Mouse (Mus musculus) splenic B cell, adult 2 months (primary cell): ENCODE measurements at regions not wholly inside any gene's neighbourhood (a gene's known extent, or its start where the extent isn't known, plus 50 kb on each side); places are given as distances from the start of the nearest gene placed in this dataset.

Experiments
- DNase-seq: peaks from one replicate; pipeline ENCODE4 v3.0.0-alpha.2; 2011; ENCODE audit warnings: low read depth, low spot score
- H3K27me3 ChIP-seq: 2 replicates; pipeline ENCODE4 v1.6.1; 2012; ENCODE audit warnings: mild to moderate bottlenecking, low read length, moderate library complexity, mixed read lengths; ENCODE audit not compliant: control insufficient read depth, poor library complexity, insufficient read depth, severe bottlenecking
- H3K36me3 ChIP-seq: 2 replicates; pipeline ENCODE4 v1.6.1; 2012; ENCODE audit warnings: mild to moderate bottlenecking, low read length, moderate library complexity, mixed read lengths; ENCODE audit not compliant: control insufficient read depth, poor library complexity, insufficient read depth, severe bottlenecking

DNA sequence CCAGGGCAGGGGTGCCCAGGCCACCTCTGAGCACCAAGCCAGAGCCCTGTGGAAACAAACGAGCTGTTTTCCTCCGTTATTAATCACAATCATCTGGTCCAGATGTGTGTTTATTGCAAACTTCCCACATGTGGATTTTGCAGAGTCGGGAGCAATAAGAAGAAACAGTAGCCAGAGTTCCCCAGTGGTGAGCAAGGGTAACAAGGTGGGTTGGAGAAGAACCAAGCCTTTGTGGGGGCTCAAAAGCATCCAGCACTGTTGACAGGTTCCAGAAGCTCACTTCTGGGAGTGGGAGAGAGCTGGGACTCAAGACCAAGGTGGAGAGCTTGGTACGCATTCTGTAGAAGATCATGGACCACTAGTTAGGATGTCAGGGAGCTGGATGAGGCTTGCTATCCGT, 63.6 kb downstream of the Hif1an start:
- no peaks in the 10 kb centered on the region for H3K27me3 ChIP-seq
- H3K36me3 ChIP-seq, result no peaks in the 10 kb centered on the region
- no peak for DNase-seq

- Histone ChIP-seq H3K27me3 (no peaks in the 10 kb centered on the region), H3K36me3 (no peaks in the 10 kb centered on the region)
- DNase-seq, result peak; percentile 8
Measured at GRCm38 (mm10) chr19:44629705-44630104, 67.1 kb downstream of the Hif1an start.

DNA sequence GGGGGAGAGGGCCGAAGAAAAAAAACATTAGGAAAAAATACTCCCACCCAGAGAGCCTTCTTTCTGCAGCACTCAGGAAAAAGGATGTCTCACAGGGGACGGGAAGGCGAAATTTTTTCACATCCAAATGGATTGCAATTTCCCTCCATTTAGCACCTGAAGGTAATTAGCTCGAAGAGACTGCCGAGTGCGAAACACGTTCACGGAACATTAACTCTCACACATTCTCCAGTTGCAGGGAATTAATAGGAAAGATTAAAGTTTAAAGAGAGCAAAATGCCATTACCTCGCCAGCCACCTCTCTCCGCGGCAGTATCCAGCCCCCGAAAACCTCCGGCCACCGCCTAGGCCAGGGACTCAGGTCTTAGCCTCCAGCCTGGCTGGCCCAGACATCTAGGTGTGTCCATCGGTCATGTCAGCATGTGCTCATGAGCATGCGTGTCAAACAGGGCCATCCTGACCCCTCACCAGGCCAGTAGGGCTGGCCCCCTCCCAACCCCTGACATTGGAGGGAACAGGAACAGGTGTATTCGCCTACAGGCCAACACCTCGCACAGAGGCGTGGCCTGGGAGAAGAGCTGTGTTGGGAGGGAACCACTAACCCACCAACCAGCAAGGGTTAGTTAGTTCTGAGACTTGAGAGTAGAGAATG, 68.8 kb downstream of the Hif1an start:
- H3K36me3 ChIP-seq, result no peaks in the 10 kb centered on the region
- H3K27me3 ChIP-seq, result no peaks in the 10 kb centered on the region
- no peak for DNase-seq

DNA sequence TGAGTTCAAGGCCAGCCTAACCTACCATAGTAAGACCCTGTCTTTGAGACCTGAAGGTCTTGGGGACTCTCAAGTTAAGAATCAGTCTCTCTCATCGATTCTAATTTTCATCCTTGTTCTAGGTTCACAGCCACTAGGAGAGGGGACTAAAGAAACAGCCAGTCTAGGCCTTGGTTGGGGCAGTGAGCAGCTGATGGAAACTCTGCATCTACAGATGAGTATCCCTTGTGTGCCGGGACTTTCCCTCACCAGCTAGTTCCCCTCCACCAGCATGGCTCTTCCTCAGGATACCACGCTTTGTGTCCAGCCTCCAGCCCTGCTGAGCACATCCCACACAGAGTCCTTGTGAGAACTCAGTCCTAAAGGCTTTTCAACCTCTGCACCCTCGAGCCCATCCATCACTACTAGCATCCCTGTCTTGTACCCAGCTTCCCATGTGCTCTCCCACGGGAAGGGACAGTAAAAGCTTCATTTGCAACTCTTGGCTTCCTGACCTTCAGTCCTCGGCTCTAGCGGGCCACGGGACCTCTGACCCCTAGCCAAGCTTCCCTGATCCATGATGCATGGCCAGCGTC, 74.6 kb downstream of the Hif1an start:
- no peak for DNase-seq
- no peaks in the 10 kb centered on the region for H3K36me3 ChIP-seq

DNA sequence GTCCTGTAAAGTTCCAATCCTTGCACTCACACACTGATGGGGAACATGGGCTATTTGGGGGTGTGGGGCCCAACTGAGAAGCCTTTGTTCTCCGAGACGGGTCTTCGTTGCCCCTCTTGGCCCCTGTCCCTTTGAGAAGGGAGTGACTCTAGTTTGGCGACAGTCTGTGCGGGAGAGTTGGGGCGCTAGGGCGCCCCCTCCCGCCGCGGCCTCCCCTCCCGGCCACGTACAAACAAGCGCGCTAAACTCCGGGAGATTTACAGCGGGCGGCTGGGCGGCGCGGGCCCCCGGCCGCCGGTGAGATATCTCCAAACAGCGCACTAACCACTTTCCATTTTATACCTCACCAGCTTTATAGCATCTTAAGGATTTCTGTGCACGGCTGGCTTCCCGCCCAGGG, 77.4 kb downstream of the Hif1an start:
- Histone ChIP-seq H3K36me3 (no peaks in the 10 kb centered on the region), H3K27me3 (no peaks in the 10 kb centered on the region; the same call in 1 of the 2 replicates)
- DNase-seq, result no peak

More for the DNA sequence above, 74.6 kb downstream of the Hif1an start:
- H3K27me3 ChIP-seq, result no peaks in the 10 kb centered on the region; the same call in 1 of the 2 replicates

DNA sequence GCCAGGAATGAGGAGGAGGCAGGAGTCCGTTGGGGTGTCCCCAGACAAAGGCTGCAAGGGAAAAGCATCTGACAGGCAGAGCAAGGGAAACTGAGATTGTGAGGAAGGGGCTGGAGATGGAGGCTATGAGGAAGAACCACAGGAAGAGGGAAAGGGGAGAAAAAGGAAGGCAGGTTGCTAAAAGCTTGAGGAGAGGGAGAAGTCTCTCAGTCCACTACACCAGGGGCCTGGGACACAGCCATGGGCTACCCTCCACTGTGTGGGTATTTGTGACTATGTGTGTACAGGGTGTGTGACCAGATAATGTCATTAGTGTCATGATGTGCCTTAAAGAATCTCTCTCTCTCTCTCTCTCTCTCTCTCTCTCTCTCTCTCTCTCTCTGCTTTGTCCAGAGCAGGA, 77.9 kb downstream of the Hif1an start:
- DNase-seq, result no peak
- H3K36me3 ChIP-seq, result no peaks in the 10 kb centered on the region

GRCm38 (mm10) chr19:44642294-44642693, 79.6 kb downstream of the Hif1an start:
- Histone ChIP-seq H3K27me3 (no peaks in the 10 kb centered on the region; the same call in 1 of the 2 replicates), H3K36me3 (no peaks in the 10 kb centered on the region)
- DNase-seq, result no peak

More for the DNA sequence above, 77.9 kb downstream of the Hif1an start:
- no peaks in the 10 kb centered on the region; the same call in 1 of the 2 replicates for H3K27me3 ChIP-seq

DNA sequence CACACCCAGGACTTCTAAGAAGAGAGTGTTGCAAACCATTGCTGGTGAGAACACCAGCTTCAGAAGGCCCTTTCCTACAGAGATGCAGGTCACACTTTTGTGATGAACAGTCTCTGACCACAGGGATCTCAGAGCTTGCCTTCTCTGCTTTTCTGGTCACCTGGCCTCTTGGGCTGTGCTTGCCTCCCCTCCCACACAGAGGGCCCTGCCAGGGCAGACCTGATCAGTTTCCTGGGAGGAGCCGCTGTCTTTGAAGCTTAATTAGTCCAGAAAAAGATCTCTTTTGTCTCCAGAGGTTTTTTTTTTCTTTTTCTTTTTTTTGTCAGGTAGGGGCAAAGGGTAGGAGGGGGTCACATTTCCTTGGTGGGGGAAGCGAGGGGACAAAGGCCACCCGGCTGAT, 81.7 kb downstream of the Hif1an start:
- Histone ChIP-seq H3K36me3 (no peaks in the 10 kb centered on the region), H3K27me3 (no peaks in the 10 kb centered on the region; the same call in 1 of the 2 replicates)
- DNase-seq, result no peak

DNA sequence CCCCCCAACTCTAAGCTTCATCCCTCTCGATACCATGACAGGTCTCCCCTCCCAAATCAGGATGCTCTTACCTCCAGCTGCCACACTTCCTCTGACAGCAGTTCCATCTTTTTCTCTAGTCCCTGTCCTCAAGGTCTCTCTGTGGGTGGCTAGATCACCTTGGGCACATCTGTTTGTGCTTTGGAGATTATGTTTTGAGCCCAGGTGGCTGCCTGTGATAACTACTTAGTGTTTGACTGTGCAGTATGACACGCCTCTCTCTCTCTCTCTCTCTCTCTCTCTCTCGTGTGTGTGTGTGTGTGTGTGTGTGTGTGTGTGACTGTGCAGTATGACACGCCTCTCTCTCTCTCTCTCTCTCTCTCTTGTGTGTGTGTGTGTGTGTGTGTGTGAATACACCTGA, 82.3 kb downstream of the Hif1an start:
- DNase-seq, result no peak
- Histone ChIP-seq H3K27me3 (no peaks in the 10 kb centered on the region; the same call in 1 of the 2 replicates), H3K36me3 (no peaks in the 10 kb centered on the region)

- Histone ChIP-seq H3K36me3 (no peaks in the 10 kb centered on the region), H3K27me3 (no peaks in the 10 kb centered on the region)
- DNase-seq, result no peak
Measured at GRCm38 (mm10) chr19:44646548-44646947, 83.9 kb downstream of the Hif1an start.

- Histone ChIP-seq H3K27me3 (no peaks in the 10 kb centered on the region), H3K36me3 (no peaks in the 10 kb centered on the region)
- no peak for DNase-seq
Measured at GRCm38 (mm10) chr19:44649206-44649605, 86.6 kb downstream of the Hif1an start.

DNA sequence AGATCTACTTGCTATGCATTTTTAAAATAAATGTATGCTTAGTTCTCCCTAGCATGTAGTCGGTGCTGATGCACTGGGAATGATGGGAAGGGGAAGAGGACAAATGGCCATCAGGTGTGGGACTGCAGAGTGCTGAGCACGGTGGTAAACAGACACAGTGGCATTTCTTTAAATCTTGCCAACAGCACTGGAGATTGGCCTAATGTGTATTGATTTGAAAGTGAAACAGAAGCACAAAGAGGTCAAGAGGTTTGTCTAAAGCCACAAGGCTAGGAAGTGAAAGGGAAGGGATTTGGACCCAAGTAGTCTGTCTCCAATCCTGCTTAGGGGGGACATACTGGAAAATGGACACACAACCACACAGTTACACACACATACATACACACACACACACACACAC, 88.2 kb downstream of the Hif1an start:
- no peak for DNase-seq
- no peaks in the 10 kb centered on the region for H3K36me3 ChIP-seq
- H3K27me3 ChIP-seq, result no peaks in the 10 kb centered on the region

- Histone ChIP-seq H3K27me3 (no peaks in the 10 kb centered on the region), H3K36me3 (no peaks in the 10 kb centered on the region)
- no peak for DNase-seq
Measured at GRCm38 (mm10) chr19:44651605-44652004, 89.0 kb downstream of the Hif1an start.

GRCm38 (mm10) chr19:44655719-44656118, 93.1 kb downstream of the Hif1an start:
- Histone ChIP-seq H3K36me3 (no peaks in the 10 kb centered on the region), H3K27me3 (no peaks in the 10 kb centered on the region; the same call in 1 of the 2 replicates)
- DNase-seq, result peak; percentile 7

DNA sequence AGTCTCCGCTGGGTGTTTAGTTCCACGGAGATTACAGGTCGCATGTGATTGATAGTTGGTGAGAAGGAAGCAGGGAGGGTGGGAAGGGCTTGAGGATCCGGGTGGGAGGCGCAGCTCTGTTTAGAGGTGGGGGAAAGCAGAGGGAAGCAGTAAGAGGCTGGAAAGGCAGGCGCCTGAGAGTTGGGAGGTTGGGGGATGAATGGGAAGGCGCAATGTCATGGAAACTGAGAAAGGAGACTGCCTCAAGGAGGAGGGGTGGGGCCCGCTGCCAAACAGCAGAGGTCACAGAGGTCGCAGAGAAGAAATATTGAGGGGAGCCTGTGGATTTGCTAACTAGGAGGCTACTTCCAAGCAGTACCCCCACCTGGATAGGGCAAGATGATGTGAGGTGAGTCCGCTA, 96.5 kb upstream of the Pax2 start:
- no peaks in the 10 kb centered on the region; the same call in 1 of the 2 replicates for H3K27me3 ChIP-seq
- no peaks in the 10 kb centered on the region for H3K36me3 ChIP-seq
- no peak for DNase-seq
